Mouse (Mus musculus) CD4-positive, CD25-positive, alpha-beta regulatory T cell, adult 9 weeks (primary cell): ENCODE measurements around the gene Ccdc158. TPM values are rescaled to one million over a fixed set of nuclear protein-coding genes. Genes with fewer than 3 reads are reported as not detected.

Source experiments
- polyA plus RNA-seq: library from polyadenylated mRNA; unstranded; fragments of 100-300 nt; shearing (Covaris generic); gene quantifications from one replicate; pipeline ENCODE4 v1.2.1, GENCODE M21; 2017

Ccdc158 gene
- 0.11 TPM for polyA plus RNA-seq

DNA sequence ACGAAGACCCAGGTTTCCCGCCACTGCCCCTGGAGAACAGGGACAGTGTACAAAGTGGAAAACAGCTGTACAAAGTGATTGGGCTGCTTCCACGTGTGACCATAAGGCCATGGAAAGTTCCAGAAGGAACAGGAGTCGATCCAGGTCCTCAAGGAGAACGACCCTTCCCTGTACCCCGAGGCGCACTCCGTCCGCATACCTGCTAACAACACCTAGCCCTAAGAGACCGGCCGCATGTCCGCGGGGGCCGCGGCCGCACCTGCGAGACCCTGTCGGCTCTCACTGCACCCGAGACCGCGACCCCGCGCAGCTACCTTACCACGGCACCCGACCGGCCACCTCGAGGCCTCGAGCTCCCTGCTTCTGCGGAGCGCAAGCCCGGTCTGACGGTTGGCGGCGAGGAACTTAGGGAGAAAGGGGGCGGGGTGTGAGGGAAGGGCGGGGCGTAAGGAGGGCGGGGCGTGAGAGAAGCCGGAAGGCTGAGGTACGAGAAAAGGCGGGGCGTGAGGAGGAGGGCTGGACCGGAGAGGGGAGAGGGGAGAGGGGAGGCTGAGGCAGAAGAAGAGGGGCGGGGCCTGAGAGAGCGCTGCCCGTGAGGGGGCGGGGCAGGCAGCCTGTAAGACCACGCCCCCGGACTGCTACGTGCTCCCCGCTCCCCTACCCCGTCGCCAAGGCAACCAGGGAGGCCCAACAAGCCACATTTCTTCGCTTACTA lies at the start of gene Ccdc158:
Gene Ccdc158 (minus strand): TSS at position 413 of the 715 bp plus-strand sequence.

DNA sequence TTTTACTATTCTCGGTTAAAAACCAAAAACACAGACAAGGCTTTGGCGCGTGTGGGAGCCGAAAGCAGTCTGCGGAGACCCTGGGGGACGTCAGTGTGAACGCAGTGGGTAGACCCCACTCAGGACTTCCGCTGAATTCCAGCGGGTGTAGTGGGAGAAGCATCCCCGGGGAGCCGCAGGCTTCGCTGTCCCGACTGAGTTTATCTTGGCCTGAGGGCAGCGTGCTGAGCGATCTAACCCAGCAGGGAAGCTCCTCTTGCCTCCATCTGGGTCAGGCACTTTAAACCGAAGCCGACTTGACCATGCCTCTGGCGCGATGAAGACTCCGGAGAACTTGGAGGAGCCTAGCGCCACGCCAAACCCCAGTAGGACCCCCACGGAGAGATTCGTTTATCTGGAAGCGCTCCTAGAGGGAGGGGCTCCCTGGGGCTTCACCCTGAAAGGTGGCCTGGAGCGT lies 8.3 kb upstream of the Ccdc158 start, which contains the start of gene Shroom3:
Gene Shroom3 (plus strand): TSS at position 85 of the 457 bp plus-strand sequence.

DNA sequence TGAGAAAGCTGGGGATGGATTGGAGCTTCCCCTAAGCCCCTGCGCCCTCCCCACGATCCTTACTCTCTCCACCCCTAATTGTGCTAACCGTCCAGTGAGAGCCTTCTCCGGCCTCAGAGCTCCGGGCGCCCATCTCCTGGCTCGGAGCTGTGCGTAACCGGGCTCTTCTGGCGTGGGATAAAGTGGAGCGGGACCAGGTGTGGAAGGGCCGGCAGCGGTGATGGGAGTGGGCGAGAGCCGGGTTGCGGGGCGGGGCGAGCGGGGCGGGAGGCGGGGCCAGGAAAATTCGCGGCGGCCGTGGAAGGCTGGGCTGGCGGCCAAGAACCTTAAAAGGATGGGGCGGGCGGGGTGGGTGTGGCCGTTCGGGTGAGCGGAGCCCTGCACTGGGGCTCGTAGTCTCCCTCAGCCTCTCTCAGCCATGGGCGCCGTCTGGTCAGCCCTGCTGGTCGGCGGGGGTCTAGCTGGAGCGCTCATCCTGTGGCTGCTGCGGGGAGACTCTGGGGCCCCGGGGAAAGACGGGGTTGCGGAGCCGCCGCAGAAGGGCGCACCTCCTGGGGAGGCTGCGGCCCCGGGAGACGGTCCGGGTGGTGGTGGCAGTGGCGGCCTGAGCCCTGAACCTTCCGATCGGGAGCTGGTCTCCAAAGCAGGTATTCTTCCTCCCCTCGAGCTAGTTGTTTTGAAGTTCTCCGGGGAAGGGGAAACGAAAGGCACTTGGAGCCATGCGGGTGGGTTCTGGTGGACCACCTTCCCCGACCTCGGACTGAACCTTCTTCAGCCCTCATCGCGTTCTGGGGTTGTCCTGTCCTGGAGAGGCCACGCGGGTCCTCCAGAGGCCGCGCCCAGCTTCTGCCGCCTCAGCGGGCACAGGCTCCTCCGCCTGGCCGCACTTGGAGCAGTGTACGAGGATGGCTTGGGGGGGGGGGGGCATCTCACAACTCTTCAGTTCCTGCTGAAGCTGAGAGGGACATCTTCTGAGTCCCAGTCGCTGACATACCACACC lies 72.1 kb downstream of the Ccdc158 start, which contains the start of gene Stbd1:
Gene Stbd1 (plus strand): TSS at position 351 of the 1,000 bp plus-strand sequence.

Other genes with a start within 250 kb of the Ccdc158 start
- 53.3 TPM for gene Nup54, start 240.1 kb downstream of the Ccdc158 start, polyA plus RNA-seq
- gene Scarb2, start 168.4 kb downstream of the Ccdc158 start, polyA plus RNA-seq: 11.9 TPM
- gene Fam47e, start 120.2 kb downstream of the Ccdc158 start, polyA plus RNA-seq: not detected
- gene Stbd1, start 72.2 kb downstream of the Ccdc158 start, polyA plus RNA-seq: not detected
- gene Shroom3, start 8.2 kb upstream of the Ccdc158 start, polyA plus RNA-seq: not detected